Mouse (Mus musculus): Measurements from ENCODE around the gene Grin2a. TPM values are rescaled to one million over a fixed set of nuclear protein-coding genes. Genes with fewer than 3 reads are reported as not detected.

Gene Grin2a
- polyA plus RNA-seq, 1 experiment: 0.05 TPM

DNA sequence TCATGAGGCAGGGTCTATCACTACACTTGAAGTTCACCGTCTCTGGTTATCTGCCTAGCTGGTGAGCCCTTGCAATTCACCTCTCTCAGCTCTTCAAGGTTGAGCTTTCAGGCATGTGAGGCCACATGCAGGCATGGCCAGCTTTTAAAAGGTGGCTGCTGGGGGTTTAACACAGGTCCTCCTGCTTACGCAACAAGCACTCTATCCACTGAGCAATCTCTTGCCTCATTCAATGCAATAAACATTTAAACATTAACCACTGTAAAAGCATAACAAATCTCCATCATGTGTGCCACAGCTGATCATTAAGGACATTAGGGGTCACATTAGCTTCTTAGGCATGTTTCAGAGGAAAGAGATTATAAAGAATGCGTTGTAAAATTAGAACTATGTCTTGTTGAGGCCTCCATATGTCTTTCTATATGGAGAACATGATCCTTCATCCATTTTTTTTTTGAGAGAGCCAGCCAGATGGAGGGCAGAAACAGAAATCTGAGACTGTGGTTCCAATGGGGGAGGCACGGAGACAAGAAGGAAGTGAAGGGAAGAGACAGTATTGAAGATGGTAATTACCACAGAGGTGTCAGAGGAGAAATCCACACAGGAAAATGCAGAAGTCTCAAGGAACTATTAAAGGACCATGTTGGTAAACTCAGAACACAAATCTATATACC, 170.8 kb downstream of the Grin2a start:
- TF ChIP-seq POLR2A (IDR thresholded peaks at IDR 0.05; ENCODE audit: control insufficient read depth, extremely low read depth, insufficient read depth, low read length, poor library complexity) (no peak), CTCF (IDR thresholded peaks at IDR 0.05; ENCODE audit: borderline replicate concordance, control insufficient read depth, extremely low read depth, insufficient read depth, low read length, poor library complexity) (no peak)
- WGBS: 91% methylated on average over 4 of the region's 4 CpGs
- no peak for DNase-seq
- H3K27me3 ChIP-seq (ENCODE audit: control insufficient read depth, insufficient read depth, low read length): no peaks in the 10 kb centered on the region
- no peaks in the 10 kb centered on the region for H3K4me1 ChIP-seq (replicated peaks; ENCODE audit: control insufficient read depth, insufficient read depth, low read length)
- H3K4me3 ChIP-seq (ENCODE audit: control insufficient read depth, insufficient read depth, low read length): no peak overlapping the region
- no peak overlapping the region for H3K27ac ChIP-seq (ENCODE audit: control insufficient read depth, insufficient read depth, low read length)
- no peaks in the 10 kb centered on the region for H3K36me3 ChIP-seq (ENCODE audit: control insufficient read depth, insufficient read depth, low read length)

- no peak for DNase-seq
- no peaks in the 10 kb centered on the region for H3K36me3 ChIP-seq (ENCODE audit: control insufficient read depth, insufficient read depth, low read length)
- no peak overlapping the region for H3K27ac ChIP-seq (ENCODE audit: control insufficient read depth, insufficient read depth, low read length)
- TF ChIP-seq CTCF (IDR thresholded peaks at IDR 0.05; ENCODE audit: borderline replicate concordance, control insufficient read depth, extremely low read depth, insufficient read depth, low read length, poor library complexity): no peak
- TF ChIP-seq POLR2A (IDR thresholded peaks at IDR 0.05; ENCODE audit: control insufficient read depth, extremely low read depth, insufficient read depth, low read length, poor library complexity): no peak
- no peak overlapping the region for H3K4me3 ChIP-seq (ENCODE audit: control insufficient read depth, insufficient read depth, low read length)
- H3K27me3 ChIP-seq (ENCODE audit: control insufficient read depth, insufficient read depth, low read length): no peaks in the 10 kb centered on the region
- H3K4me1 ChIP-seq (replicated peaks; ENCODE audit: control insufficient read depth, insufficient read depth, low read length): no peaks in the 10 kb centered on the region
Observed at GRCm38 (mm10) chr16:9823686-9824085, 171.7 kb downstream of the Grin2a start.

GRCm38 (mm10) chr16:9819508-9819907, 175.9 kb downstream of the Grin2a start:
- DNase-seq: no peak
- TF ChIP-seq POLR2A (IDR thresholded peaks at IDR 0.05; ENCODE audit: control insufficient read depth, extremely low read depth, insufficient read depth, low read length, poor library complexity): no peak
- TF ChIP-seq CTCF (IDR thresholded peaks at IDR 0.05; ENCODE audit: borderline replicate concordance, control insufficient read depth, extremely low read depth, insufficient read depth, low read length, poor library complexity): no peak
- Histone ChIP-seq H3K4me1 (replicated peaks; ENCODE audit: control insufficient read depth, insufficient read depth, low read length) (no peaks in the 10 kb centered on the region), H3K27ac (ENCODE audit: control insufficient read depth, insufficient read depth, low read length) (no peak overlapping the region), H3K27me3 (ENCODE audit: control insufficient read depth, insufficient read depth, low read length) (no peaks in the 10 kb centered on the region), H3K36me3 (ENCODE audit: control insufficient read depth, insufficient read depth, low read length) (no peaks in the 10 kb centered on the region), H3K4me3 (ENCODE audit: control insufficient read depth, insufficient read depth, low read length) (no peak overlapping the region)
- 84% methylated on average over 3 of the region's 3 CpGs for WGBS

- Histone ChIP-seq H3K4me3 (ENCODE audit: control insufficient read depth, insufficient read depth, low read length) (no peak overlapping the region), H3K4me1 (replicated peaks; ENCODE audit: control insufficient read depth, insufficient read depth, low read length) (no peaks in the 10 kb centered on the region), H3K36me3 (ENCODE audit: control insufficient read depth, insufficient read depth, low read length) (no peaks in the 10 kb centered on the region), H3K27me3 (ENCODE audit: control insufficient read depth, insufficient read depth, low read length) (no peaks in the 10 kb centered on the region), H3K27ac (ENCODE audit: control insufficient read depth, insufficient read depth, low read length) (no peak overlapping the region)
- 83% methylated on average over 8 of the region's 8 CpGs for WGBS
- TF ChIP-seq POLR2A (IDR thresholded peaks at IDR 0.05; ENCODE audit: control insufficient read depth, extremely low read depth, insufficient read depth, low read length, poor library complexity) (no peak), CTCF (IDR thresholded peaks at IDR 0.05; ENCODE audit: borderline replicate concordance, control insufficient read depth, extremely low read depth, insufficient read depth, low read length, poor library complexity) (no peak)
- DNase-seq: no peak
Observed at GRCm38 (mm10) chr16:9801338-9801737, 194.0 kb downstream of the Grin2a start.

GRCm38 (mm10) chr16:9800221-9800620, 195.1 kb downstream of the Grin2a start:
- no peak for TF ChIP-seq POLR2A (IDR thresholded peaks at IDR 0.05; ENCODE audit: control insufficient read depth, extremely low read depth, insufficient read depth, low read length, poor library complexity)
- TF ChIP-seq CTCF (IDR thresholded peaks at IDR 0.05; ENCODE audit: borderline replicate concordance, control insufficient read depth, extremely low read depth, insufficient read depth, low read length, poor library complexity): no peak
- Histone ChIP-seq H3K27ac (ENCODE audit: control insufficient read depth, insufficient read depth, low read length) (no peak overlapping the region), H3K4me1 (replicated peaks; ENCODE audit: control insufficient read depth, insufficient read depth, low read length) (no peaks in the 10 kb centered on the region), H3K4me3 (ENCODE audit: control insufficient read depth, insufficient read depth, low read length) (no peak overlapping the region), H3K36me3 (ENCODE audit: control insufficient read depth, insufficient read depth, low read length) (no peaks in the 10 kb centered on the region), H3K27me3 (ENCODE audit: control insufficient read depth, insufficient read depth, low read length) (no peaks in the 10 kb centered on the region)
- DNase-seq: no peak
- WGBS: 67% methylated on average over 1 of the region's 1 CpGs

- H3K27me3 ChIP-seq (ENCODE audit: control insufficient read depth, insufficient read depth, low read length): no peaks in the 10 kb centered on the region
Observed at GRCm38 (mm10) chr16:9792976-9793375, 202.4 kb downstream of the Grin2a start.

GRCm38 (mm10) chr16:9786261-9786660, 209.1 kb downstream of the Grin2a start:
- 33% methylated on average over 1 of the region's 1 CpGs for WGBS
- Histone ChIP-seq H3K27me3 (ENCODE audit: control insufficient read depth, insufficient read depth, low read length) (no peaks in the 10 kb centered on the region), H3K36me3 (ENCODE audit: control insufficient read depth, insufficient read depth, low read length) (no peaks in the 10 kb centered on the region), H3K4me3 (ENCODE audit: control insufficient read depth, insufficient read depth, low read length) (no peak overlapping the region), H3K4me1 (replicated peaks; ENCODE audit: control insufficient read depth, insufficient read depth, low read length) (no peaks in the 10 kb centered on the region), H3K27ac (ENCODE audit: control insufficient read depth, insufficient read depth, low read length) (no peak overlapping the region)
- TF ChIP-seq POLR2A (IDR thresholded peaks at IDR 0.05; ENCODE audit: control insufficient read depth, extremely low read depth, insufficient read depth, low read length, poor library complexity): no peak
- TF ChIP-seq CTCF (IDR thresholded peaks at IDR 0.05; ENCODE audit: borderline replicate concordance, control insufficient read depth, extremely low read depth, insufficient read depth, low read length, poor library complexity): no peak
- no peak for DNase-seq

More at GRCm38 (mm10) chr16:9792976-9793375, 202.4 kb downstream of the Grin2a start:
- no peak overlapping the region for H3K4me3 ChIP-seq (ENCODE audit: control insufficient read depth, insufficient read depth, low read length)
- 91% methylated on average over 2 of the region's 2 CpGs for WGBS
- H3K27ac ChIP-seq (ENCODE audit: control insufficient read depth, insufficient read depth, low read length): no peak overlapping the region
- H3K4me1 ChIP-seq (replicated peaks; ENCODE audit: control insufficient read depth, insufficient read depth, low read length): no peaks in the 10 kb centered on the region
- TF ChIP-seq POLR2A (IDR thresholded peaks at IDR 0.05; ENCODE audit: control insufficient read depth, extremely low read depth, insufficient read depth, low read length, poor library complexity) (no peak), CTCF (IDR thresholded peaks at IDR 0.05; ENCODE audit: borderline replicate concordance, control insufficient read depth, extremely low read depth, insufficient read depth, low read length, poor library complexity) (no peak)
- no peak for DNase-seq
- H3K36me3 ChIP-seq (ENCODE audit: control insufficient read depth, insufficient read depth, low read length): no peaks in the 10 kb centered on the region
